Mouse (Mus musculus) embryonic fibroblast, embryonic 13.5 days (primary cell): ENCODE data around the gene Gpr176.

Experiments
- CTCF ChIP-seq: IDR thresholded peaks from 2 replicates; pipeline ENCODE4 v1.5.1; 2011; ENCODE audit warnings: mild to moderate bottlenecking, control low read depth, low read length, moderate library complexity, borderline replicate concordance; ENCODE audit not compliant: insufficient read depth
- POLR2A ChIP-seq: IDR thresholded peaks from 2 replicates; pipeline ENCODE4 v1.6.1; 2011; ENCODE audit warnings: low read depth, mild to moderate bottlenecking, control low read depth, low read length, moderate library complexity

GRCm38 (mm10) chr2:118293583-118293982 is 79.6 kb downstream of the Gpr176 start:
- TF ChIP-seq CTCF, result no peak
- TF ChIP-seq POLR2A, result no peak
